Comparison of ENCODE assay signal across 10 mouse cellular contexts in genomic region chr17:12327847-12328518, GRCm38 (mm10). TPM values are rescaled to one million over a fixed set of nuclear protein-coding genes. Genes with fewer than 3 reads are reported as not detected.
A peak's percentile ranks its signal among the peaks of the same experiment; 100 is the strongest.
DNase-seq lines count a peak whose midpoint lies in the region; ATAC-seq and TF ChIP-seq lines count a peak whose summit lies in the region.
"Had no signal": no experiment of that assay in that cellular context is flagged by ENCODE, and none has a peak within 500 bp of the region (broad histone marks: within the 10 kb centered on the region; RNA-seq: fewer than 3 reads in every experiment).

No protein-coding gene starts in this region.

- H3K4me3 ChIP-seq in liver, adult 2 months (ENCODE audit: insufficient read depth, low read depth, low read length): no peak overlapping the region
- no peak overlapping the region for H3K4me3 ChIP-seq in liver, embryonic 11.5 days (ENCODE audit: low read depth, low read length)
- H3K4me3 ChIP-seq in heart, embryonic 13.5 days: peak overlapping the region; percentile 16; the same call in 1 of the 2 replicates
- H3K4me3 ChIP-seq in kidney, postnatal 0 days (replicated peaks; ENCODE audit: low read depth, low read length): no peak overlapping the region
- H3K4me3 ChIP-seq in midbrain, postnatal 0 days (ENCODE audit: low read depth, low read length): no peak overlapping the region
- H3K4me3 ChIP-seq: liver, embryonic 13.5 days had no signal

- H3K36me3 ChIP-seq in liver, adult 2 months (ENCODE audit: control insufficient read depth, insufficient read depth, low read length): no peaks in the 10 kb centered on the region
- no peaks in the 10 kb centered on the region for H3K36me3 ChIP-seq in liver, embryonic 11.5 days (ENCODE audit: control insufficient read depth, insufficient read depth, low read length)
- no peaks in the 10 kb centered on the region for H3K36me3 ChIP-seq in heart, embryonic 13.5 days
- H3K36me3 ChIP-seq in kidney, postnatal 0 days (ENCODE audit: insufficient read depth, low read length): no peaks in the 10 kb centered on the region
- peaks cover 8% of the 10 kb centered on the region for H3K36me3 ChIP-seq in midbrain, postnatal 0 days (ENCODE audit: insufficient read depth, low read length)
- H3K36me3 ChIP-seq: G1E; liver, embryonic 13.5 days had no signal

- no peaks in the 10 kb centered on the region for H3K79me2 ChIP-seq in liver, adult 2 months (ENCODE audit: control insufficient read depth, insufficient read depth, low read length)

- H3K9ac ChIP-seq in liver, adult 2 months (ENCODE audit: low read depth, low read length): no peak overlapping the region
- H3K9ac ChIP-seq in liver, embryonic 11.5 days (ENCODE audit: low read depth, low read length): no peak overlapping the region
- peak overlapping the region; percentile 56; the same call in 1 of the 2 replicates for H3K9ac ChIP-seq in heart, embryonic 13.5 days
- no peak overlapping the region for H3K9ac ChIP-seq in kidney, postnatal 0 days (ENCODE audit: low read depth, low read length)
- H3K9ac ChIP-seq in midbrain, postnatal 0 days (replicated peaks; ENCODE audit: low read length, poor library complexity, severe bottlenecking): no peak overlapping the region
- H3K9ac ChIP-seq: liver, embryonic 13.5 days had no signal

- H3K4me2 ChIP-seq in liver, embryonic 11.5 days: no peak overlapping the region
- H3K4me2 ChIP-seq in heart, embryonic 13.5 days: peak overlapping the region; percentile 52
- H3K4me2 ChIP-seq in kidney, postnatal 0 days (ENCODE audit: low read length): peak overlapping the region; percentile 25; the same call in 1 of the 2 replicates
- no peak overlapping the region for H3K4me2 ChIP-seq in midbrain, postnatal 0 days (ENCODE audit: low read depth, low read length, poor library complexity, severe bottlenecking)
- H3K4me2 ChIP-seq: liver, embryonic 13.5 days had no signal

- no peak for ATAC-seq in liver, embryonic 11.5 days (replicated peaks; ENCODE audit: low FRiP score)
- no peak; the same call in 1 of the 2 replicates for ATAC-seq in heart, embryonic 13.5 days (ENCODE audit: extremely low read depth, insufficient number of reproducible peaks, low FRiP score, low TSS enrichment)
- peak; percentile 85 for ATAC-seq in kidney, postnatal 0 days (replicated peaks; ENCODE audit: low FRiP score, low read depth)
- peak; percentile 34; the same call in 1 of the 2 replicates for ATAC-seq in midbrain, postnatal 0 days (ENCODE audit: low FRiP score)
- ATAC-seq in erythroblast, adult 5-6 weeks (replicated peaks; ENCODE audit: low FRiP score, poor library complexity, severe bottlenecking): no peak

- no peaks in the 10 kb centered on the region for H3K4me1 ChIP-seq in liver, adult 2 months (ENCODE audit: control insufficient read depth, insufficient read depth, low read length)
- no peaks in the 10 kb centered on the region for H3K4me1 ChIP-seq in liver, embryonic 11.5 days (replicated peaks; ENCODE audit: control insufficient read depth, insufficient read depth, low read length)
- peaks cover 38% of the 10 kb centered on the region for H3K4me1 ChIP-seq in heart, embryonic 13.5 days
- 0 out of 2 replicates have a peak, but pooled peaks cover 8% of the 10 kb centered on the region for H3K4me1 ChIP-seq in kidney, postnatal 0 days (replicated peaks; ENCODE audit: insufficient read depth, low read length)
- H3K4me1 ChIP-seq in midbrain, postnatal 0 days (ENCODE audit: insufficient read depth, low read length): no peaks in the 10 kb centered on the region

- DNase-seq in liver, adult 2 months (ENCODE audit: extremely low read depth, low read depth, low spot score): peak; percentile 51
- DNase-seq in liver, embryonic 11.5 days (ENCODE audit: low spot score): no peak
- peak; percentile 41 for DNase-seq in embryo, embryonic 11 days
- peak; percentile 92 for DNase-seq in kidney, postnatal 0 days (ENCODE audit: low spot score)
- peak; percentile 56 for DNase-seq in midbrain, postnatal 0 days (ENCODE audit: low spot score)
- no peak for DNase-seq in left cerebral cortex, postnatal 14 days (ENCODE audit: low spot score in 2 of 2)
- DNase-seq: liver, embryonic 13.5 days had no signal

- TF ChIP-seq POLR2A in liver, adult 2 months (IDR thresholded peaks at IDR 0.05; ENCODE audit: extremely low read depth, insufficient read depth, low read length): no peak

- no peaks in the 10 kb centered on the region for H3K9me3 ChIP-seq in liver, embryonic 11.5 days (ENCODE audit: control insufficient read depth, low read length)
- no peaks in the 10 kb centered on the region for H3K9me3 ChIP-seq in heart, embryonic 13.5 days
- no peaks in the 10 kb centered on the region for H3K9me3 ChIP-seq in kidney, postnatal 0 days (replicated peaks; ENCODE audit: low read length)
- H3K9me3 ChIP-seq in midbrain, postnatal 0 days (ENCODE audit: low read length): no peaks in the 10 kb centered on the region
- H3K9me3 ChIP-seq: G1E; liver, embryonic 13.5 days had no signal

- H3K27ac ChIP-seq in liver, adult 2 months (replicated peaks; ENCODE audit: insufficient read depth, low read depth, low read length): no peak overlapping the region
- H3K27ac ChIP-seq in liver, embryonic 11.5 days (ENCODE audit: low read depth, low read length): no peak overlapping the region
- H3K27ac ChIP-seq in heart, embryonic 13.5 days (replicated peaks): peak overlapping the region; percentile 71
- H3K27ac ChIP-seq in kidney, postnatal 0 days: peak overlapping the region; percentile 67; the same call in 1 of the 2 replicates
- no peak overlapping the region for H3K27ac ChIP-seq in midbrain, postnatal 0 days (ENCODE audit: low read depth, low read length)
- H3K27ac ChIP-seq: liver, embryonic 13.5 days had no signal

- intact Hi-C loops in left cerebral cortex, postnatal 14 days (cut with DNase I): no loop called here

- no peak for TF ChIP-seq CTCF in liver, adult 2 months (IDR thresholded peaks at IDR 0.05; ENCODE audit: low read depth, low read length)
- TF ChIP-seq CTCF in kidney, postnatal 0 days (IDR thresholded peaks at IDR 0.05; ENCODE audit: low read depth): no peak
- TF ChIP-seq CTCF in midbrain, postnatal 0 days (IDR thresholded peaks at IDR 0.05): no peak

- H3K27me3 ChIP-seq in liver, adult 2 months (ENCODE audit: control insufficient read depth, insufficient read depth, low read length): no peaks in the 10 kb centered on the region
- no peaks in the 10 kb centered on the region for H3K27me3 ChIP-seq in liver, embryonic 11.5 days (replicated peaks; ENCODE audit: control insufficient read depth, insufficient read depth, low read length)
- H3K27me3 ChIP-seq in heart, embryonic 13.5 days (replicated peaks): no peaks in the 10 kb centered on the region
- H3K27me3 ChIP-seq in kidney, postnatal 0 days (ENCODE audit: insufficient read depth, low read length): no peaks in the 10 kb centered on the region
- no peaks in the 10 kb centered on the region for H3K27me3 ChIP-seq in midbrain, postnatal 0 days (ENCODE audit: insufficient read depth, low read length)
- H3K27me3 ChIP-seq: liver, embryonic 13.5 days had no signal

- WGBS in liver, adult 2 months: 23% methylated on average over 14 of the region's 14 CpGs
- WGBS in liver, embryonic 11.5 days: 52% methylated on average over 14 of the region's 14 CpGs
- WGBS in heart, embryonic 13.5 days: 23% methylated on average over 14 of the region's 14 CpGs
- 4% methylated on average over 14 of the region's 14 CpGs for WGBS in kidney, postnatal 0 days
- WGBS in midbrain, postnatal 0 days: 31% methylated on average over 14 of the region's 14 CpGs

RNA-seq across cellular contexts. Expression of gene Map3k4, which starts 9.4 kb away (rescaled TPM):
- 19.2 and 26.5 TPM in 2 replicates for total RNA-seq in liver, adult 2 months (2014; rRNA removed)
- polyA plus RNA-seq in liver, adult 2 months (2012; rRNA removed): 9.3 and 10.7 TPM in 2 replicates
- polyA plus RNA-seq in liver, embryonic 11.5 days (2014; fragmentation: Nextera tagmentation; extraction: Ambion mirVana): 28.4 and 29.3 TPM in 2 replicates
- 31.8 and 34.4 TPM in 2 replicates for polyA plus RNA-seq in heart, embryonic 13.5 days (2015; fragmentation: Nextera tagmentation; extraction: Ambion mirVana)
- polyA plus RNA-seq in kidney, postnatal 0 days (2015; fragmentation: Nextera tagmentation; extraction: Ambion mirVana): 52.5 and 58.7 TPM in 2 replicates
- 36.1 and 37.1 TPM in 2 replicates for total RNA-seq in midbrain, postnatal 0 days (2014; rRNA removed)
- polyA plus RNA-seq in midbrain, postnatal 0 days (2015; fragmentation: Nextera tagmentation; extraction: Ambion mirVana): 35.1 and 47.9 TPM in 2 replicates
- total RNA-seq in left cerebral cortex, postnatal 14 days (2021): 10 to 100 TPM; 36.1 to 39.2 TPM
- 0.77 and 1.3 TPM in 2 replicates for total RNA-seq in erythroblast, adult 5-6 weeks (2015; ENCODE audit: low replicate concordance)
- total RNA-seq in erythroblast, adult 5-6 weeks (2017; ENCODE audit: low replicate concordance): 6.3 and 7.2 TPM in 2 replicates

RNA-seq across cellular contexts. Expression of gene Plg, which starts 50.4 kb away (rescaled TPM):
- total RNA-seq in liver, adult 2 months (2014; rRNA removed): 1,031 and 1,068 TPM in 2 replicates
- 1,361 and 1,403 TPM in 2 replicates for polyA plus RNA-seq in liver, adult 2 months (2012; rRNA removed)
- polyA plus RNA-seq in liver, embryonic 11.5 days (2014; fragmentation: Nextera tagmentation; extraction: Ambion mirVana): 130 and 157 TPM in 2 replicates
- polyA plus RNA-seq in heart, embryonic 13.5 days (2015; fragmentation: Nextera tagmentation; extraction: Ambion mirVana): 0.62 and 5.1 TPM in 2 replicates
- polyA plus RNA-seq in kidney, postnatal 0 days (2015; fragmentation: Nextera tagmentation; extraction: Ambion mirVana): 0.13 and 0.20 TPM in 2 replicates
- not detected in 2 replicates for total RNA-seq in midbrain, postnatal 0 days (2014; rRNA removed)
- not detected in 2 replicates for polyA plus RNA-seq in midbrain, postnatal 0 days (2015; fragmentation: Nextera tagmentation; extraction: Ambion mirVana)
- not detected for total RNA-seq in left cerebral cortex, postnatal 14 days (2021)
- not detected in 2 replicates for total RNA-seq in erythroblast, adult 5-6 weeks (2015; ENCODE audit: low replicate concordance)
- not detected in 2 replicates for total RNA-seq in erythroblast, adult 5-6 weeks (2017; ENCODE audit: low replicate concordance)
- total RNA-seq: G1E had no signal
- polyA plus RNA-seq: G1E had no signal

Comparison
In these comparisons a context has a peak if more than half of its experiments do, and no peak if none do; other contexts are left out.
1. DNase-seq: peak in liver, adult 2 months (single experiment), embryo, embryonic 11 days (single experiment), kidney, postnatal 0 days (single experiment) and midbrain, postnatal 0 days (single experiment); none in liver, embryonic 11.5 days (single experiment) and left cerebral cortex, postnatal 14 days (0 of 2).
2. H3K27ac ChIP-seq: peak in heart, embryonic 13.5 days (single experiment) and kidney, postnatal 0 days (single experiment); none in liver, adult 2 months (single experiment), liver, embryonic 11.5 days (single experiment) and midbrain, postnatal 0 days (single experiment).
3. ATAC-seq: peak in kidney, postnatal 0 days (single experiment) and midbrain, postnatal 0 days (single experiment); none in liver, embryonic 11.5 days (single experiment), heart, embryonic 13.5 days (single experiment) and erythroblast, adult 5-6 weeks (single experiment).
4. H3K4me2 ChIP-seq: peak in heart, embryonic 13.5 days (single experiment) and kidney, postnatal 0 days (single experiment); none in liver, embryonic 11.5 days (single experiment) and midbrain, postnatal 0 days (single experiment).
5. RNA of gene Plg, which starts 50.4 kb away (polyA plus RNA-seq): 1,361 to 1,403 TPM in liver, adult 2 months and 130 to 157 TPM in liver, embryonic 11.5 days; 0.62 to 5.1 TPM in heart, embryonic 13.5 days, 0.13 to 0.20 TPM in kidney, postnatal 0 days and not detected in midbrain, postnatal 0 days; every median in the first group is over 10 times any median in the second.